Mouse (Mus musculus): ENCODE results near the gene Gstz1. TPM values are rescaled to one million over a fixed set of nuclear protein-coding genes. Genes with fewer than 3 reads are reported as not detected.
A peak's percentile ranks its signal among the peaks of the same experiment; 100 is the strongest.
"Not testable (repeated sequence)": the region's sequence is repeated elsewhere in the genome, so short reads cannot be mapped to it uniquely, and the experiment has no call there.

Gstz1 gene
- total RNA-seq, 2 experiments from 2014 or later = 31.4 to 40.5 TPM

DNA sequence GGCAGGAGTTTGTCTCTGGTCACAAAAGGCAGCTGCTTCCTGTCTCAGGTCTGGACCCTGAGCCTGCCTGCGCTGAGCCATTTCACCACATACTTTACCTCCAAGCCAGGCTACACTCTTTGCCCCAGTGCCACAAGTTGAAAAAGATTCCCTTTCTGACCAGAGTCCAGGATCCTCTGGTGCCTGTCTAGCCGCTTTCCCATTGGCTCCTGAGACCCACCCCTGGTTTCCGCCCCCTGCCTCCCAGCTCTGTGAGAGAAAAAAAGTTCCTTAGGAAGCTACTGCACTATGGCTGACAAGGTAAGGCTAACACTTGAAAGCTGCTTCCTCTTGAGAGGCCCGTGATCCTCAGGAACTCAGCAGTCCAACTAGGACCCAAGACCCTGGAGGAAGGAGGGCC lies 10.4 kb downstream of the Gstz1 start:
- DNase-seq = no peak

GRCm38 (mm10) chr12:87158099-87158498 lies 11.1 kb downstream of the Gstz1 start:
- no peak for DNase-seq

DNA sequence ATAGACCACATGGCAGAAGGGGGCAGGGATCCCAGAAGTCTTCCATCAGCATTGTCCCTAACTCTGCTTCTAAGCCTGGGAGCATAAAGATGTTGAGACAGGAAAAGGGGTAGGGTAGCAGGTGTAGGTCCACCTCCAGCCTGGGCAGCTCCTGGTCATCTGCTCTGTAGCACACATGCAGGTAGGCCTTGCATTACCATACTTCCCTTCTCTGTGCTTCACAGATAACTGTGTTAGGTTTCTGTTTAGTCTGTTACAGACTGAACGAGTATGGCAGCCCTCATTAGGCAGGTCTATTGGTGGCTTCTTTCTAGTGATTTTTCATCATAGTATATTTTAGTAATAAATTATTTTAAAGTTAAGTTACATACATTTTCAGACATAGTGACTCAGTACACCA lies 13.3 kb downstream of the Gstz1 start:
- DNase-seq = no peak

DNA sequence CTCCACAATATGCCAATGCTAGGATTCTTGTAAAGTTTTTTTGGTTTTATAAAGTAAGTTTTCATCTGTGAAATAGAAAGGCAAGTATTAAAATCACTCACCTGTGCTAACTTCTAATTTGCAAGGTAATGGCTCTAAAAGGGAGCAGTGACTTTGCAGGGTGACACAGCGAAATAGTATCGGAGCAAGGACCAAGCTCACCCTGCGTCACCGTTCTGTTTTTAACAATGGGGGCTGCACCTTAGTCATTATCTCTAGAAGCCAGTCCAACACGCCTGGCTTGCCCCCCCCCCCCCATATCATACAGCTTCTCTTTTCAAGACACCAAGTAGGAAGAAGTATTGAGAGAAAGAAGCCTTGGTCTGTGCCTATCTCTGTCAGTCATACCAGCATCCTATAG lies 13.8 kb downstream of the Gstz1 start:
- no peak for DNase-seq

DNA sequence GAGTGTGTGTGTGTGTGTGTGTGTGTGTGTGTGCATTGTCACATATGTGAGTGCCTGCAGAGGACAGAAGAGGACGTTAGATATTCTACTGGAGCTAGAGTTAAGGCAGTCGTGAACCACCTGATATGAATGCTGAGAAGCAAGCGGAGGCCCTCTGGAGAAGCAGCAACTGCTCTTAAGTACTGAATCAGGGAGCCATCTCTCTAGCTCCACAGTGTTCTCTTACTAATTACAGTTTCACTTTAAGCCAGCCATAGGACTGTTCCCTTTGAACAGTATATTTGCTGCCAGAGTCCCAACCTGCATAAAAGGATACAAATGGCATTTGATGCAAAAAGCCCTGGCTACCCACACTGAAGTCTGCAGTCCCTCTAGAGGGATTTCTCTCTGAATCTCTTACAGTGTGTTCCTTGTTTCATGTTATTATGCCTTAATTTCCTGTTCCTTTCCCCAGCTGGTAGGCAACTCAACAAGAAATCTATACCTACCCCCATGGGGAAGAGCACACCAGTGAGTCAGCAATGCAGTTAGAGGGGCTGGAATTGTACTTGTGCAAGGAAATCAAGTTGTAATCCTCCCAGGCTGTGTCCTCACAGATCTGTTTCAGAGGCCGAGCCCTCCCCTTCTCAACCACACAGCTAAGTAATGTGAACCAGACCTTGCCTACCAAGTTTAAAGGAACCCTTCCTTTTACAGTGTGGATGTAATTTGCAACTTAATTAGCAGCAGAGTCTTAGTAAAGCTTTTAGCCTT lies 28.4 kb downstream of the Gstz1 start:
- no peak for DNase-seq

- DNase-seq = no peak
Measured at GRCm38 (mm10) chr12:87177631-87178030, 30.7 kb downstream of the Gstz1 start.

DNA sequence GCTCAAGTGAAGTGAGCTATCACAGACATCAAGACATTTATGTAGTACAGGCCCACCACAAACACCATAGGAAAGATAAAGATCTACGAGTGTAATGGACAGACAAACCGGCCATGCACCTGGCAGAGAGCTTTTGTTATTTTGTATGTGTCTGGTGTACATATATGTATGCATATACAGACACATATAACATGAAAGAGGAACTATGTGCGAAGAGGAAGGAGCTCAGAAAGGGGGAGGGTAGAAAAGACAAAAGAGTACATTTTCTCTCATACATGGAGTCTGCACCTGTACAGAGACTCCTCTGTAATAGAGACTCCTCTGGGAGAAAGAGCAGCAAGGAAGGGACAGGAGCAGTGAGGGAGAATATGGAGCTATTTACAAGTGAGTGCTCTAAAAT lies 46.0 kb downstream of the Gstz1 start:
- no peak for DNase-seq

DNA sequence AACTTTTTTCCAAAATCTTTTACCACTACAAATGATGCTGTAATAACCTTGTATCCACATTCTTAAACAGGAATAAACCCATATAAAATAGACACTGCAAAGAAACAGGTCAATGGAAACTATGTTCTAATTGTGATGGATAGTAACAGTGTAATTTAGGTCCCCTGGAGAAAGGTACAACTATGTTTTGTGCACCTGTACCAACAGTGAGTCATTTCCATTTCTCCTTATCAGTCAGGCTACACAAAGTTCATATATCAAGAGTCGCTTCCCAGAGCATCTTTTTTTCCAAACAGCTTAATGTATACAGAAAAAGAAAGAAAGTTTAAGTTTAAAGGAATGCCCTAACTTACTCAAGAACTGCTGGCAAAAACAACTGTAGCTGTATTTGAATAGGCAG lies 48.1 kb downstream of the Gstz1 start:
- DNase-seq = no peak

- DNase-seq = no peak
Measured at GRCm38 (mm10) chr12:87196310-87196709, 49.3 kb downstream of the Gstz1 start.

GRCm38 (mm10) chr12:87198792-87199191 lies 51.8 kb downstream of the Gstz1 start:
- DNase-seq = no peak

- peak; percentile 19 for DNase-seq
Measured at GRCm38 (mm10) chr12:87199206-87199972, 52.4 kb downstream of the Gstz1 start, which contains the start of gene Samd15. TSS of gene Samd15 (plus strand) at chr12:87199723.

DNA sequence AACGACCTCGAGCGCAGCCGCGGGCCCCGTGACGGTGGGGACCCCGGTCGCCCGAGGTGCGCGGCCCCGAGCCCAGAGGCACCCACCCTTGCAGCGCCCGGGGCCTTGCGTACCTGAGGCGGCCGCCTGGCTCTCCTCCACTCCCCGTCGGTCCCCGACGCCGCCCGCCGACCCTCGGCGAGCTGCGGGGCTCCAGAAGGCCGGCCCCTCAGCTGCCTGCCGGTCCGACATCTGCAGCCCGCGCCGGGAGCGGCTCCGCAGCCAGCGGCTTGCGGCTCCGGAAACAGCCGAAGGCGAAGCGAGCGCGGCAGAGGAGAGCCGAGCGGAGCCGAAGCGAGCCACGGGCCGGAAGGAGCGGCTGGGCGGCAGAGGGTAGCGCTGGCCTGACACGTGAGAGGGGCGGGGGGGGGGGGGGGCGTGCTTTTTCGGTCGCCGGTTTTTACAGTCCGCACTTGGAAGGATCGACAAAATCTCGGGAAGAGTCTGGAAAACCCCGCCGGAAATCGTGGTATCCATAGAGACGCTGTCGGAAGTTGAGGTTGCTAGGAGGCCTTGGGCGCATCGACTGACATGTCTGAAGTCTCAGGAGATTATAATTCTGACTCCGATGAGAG lies 53.1 kb downstream of the Gstz1 start, which contains the start of gene Tmed8:
Gene Tmed8, minus strand, starts transcription at position 482 of the 614 bp plus-strand sequence.
- DNase-seq = peak; percentile 76

GRCm38 (mm10) chr12:87201694-87202093 lies 54.7 kb downstream of the Gstz1 start:
- no peak for DNase-seq

- not testable (repeated sequence) for DNase-seq
Measured at GRCm38 (mm10) chr12:87205789-87206188, 58.8 kb downstream of the Gstz1 start.

- DNase-seq = no peak
Measured at GRCm38 (mm10) chr12:87212844-87213606, 66.1 kb downstream of the Gstz1 start.

Other genes starting within 250 kb of the Gstz1 start
- 10 to 100 TPM; 22.7 to 32.3 TPM for gene Cipc, start 200.1 kb upstream of the Gstz1 start, total RNA-seq (2021)
- gene Zdhhc22, start 156.7 kb upstream of the Gstz1 start, total RNA-seq (2021) = not detected
- gene Tmem63c, start 125.8 kb upstream of the Gstz1 start, total RNA-seq (2021) = not detected
- gene Ngb, start 44.6 kb upstream of the Gstz1 start, total RNA-seq (2021) = under 1 TPM; 0.23 to 0.29 TPM
- 1 to 10 TPM; 4.7 to 5.0 TPM for gene Pomt2, start 803 bp downstream of the Gstz1 start, total RNA-seq (2021)
- not detected for gene Samd15, start 52.6 kb downstream of the Gstz1 start, total RNA-seq (2021)
- 1 to 10 TPM; 1.6 to 1.8 TPM for gene Tmed8, start 53.3 kb downstream of the Gstz1 start, total RNA-seq (2021)
- gene Noxred1, start 91.6 kb downstream of the Gstz1 start, total RNA-seq (2021) = under 1 TPM; 0.23 to 0.32 TPM
- 10 to 100 TPM in 1 of 2 experiments, 1 to 10 TPM in 1; 8.0 to 10.2 TPM for gene Vipas39, start 119.1 kb downstream of the Gstz1 start, total RNA-seq (2021)
- gene Ahsa1, start 119.3 kb downstream of the Gstz1 start, total RNA-seq (2021) = 100 to 1,000 TPM; 126 to 141 TPM
- gene Ism2, start 152.5 kb downstream of the Gstz1 start, total RNA-seq (2021) = not detected
- 10 to 100 TPM; 10.3 to 11.4 TPM for gene Sptlc2, start 241.2 kb downstream of the Gstz1 start, total RNA-seq (2021)

Data from gastrocnemius, postnatal 25 days (tissue).